Mouse (Mus musculus): Measurements from ENCODE around the gene Retnlb.

DNA sequence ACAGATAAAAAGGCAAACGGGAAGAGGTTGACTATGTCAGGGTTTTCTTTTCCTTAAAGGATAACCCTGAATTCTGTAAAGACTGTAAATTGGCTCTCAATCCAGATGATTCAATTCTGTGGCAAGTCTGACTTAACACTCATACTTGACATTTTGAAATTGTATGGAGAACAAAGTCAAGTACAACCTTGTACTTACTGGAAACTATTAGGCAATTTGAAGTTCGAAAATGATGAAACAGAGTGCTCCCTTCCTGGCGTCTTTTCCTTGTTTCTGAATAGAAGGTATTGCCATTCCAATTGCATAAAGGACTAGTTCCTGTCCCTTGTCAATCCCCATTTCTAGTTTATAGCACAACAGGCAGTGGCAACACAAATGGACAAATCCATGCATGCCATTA lies 17.2 kb upstream of the Retnlb start:
- TF ChIP-seq POLR2A (IDR thresholded peaks at IDR 0.05; ENCODE audit: low read depth, low read length) (no peak), CTCF (IDR thresholded peaks at IDR 0.05; ENCODE audit: extremely low read depth, insufficient read depth, insufficient read length, insufficient replicate concordance) (no peak)

Data from spleen, adult 2 months (tissue).